Mouse (Mus musculus) intestine, embryonic 14.5 days (tissue): Measurements from ENCODE around the gene Wscd2. TPM values are rescaled to one million over a fixed set of nuclear protein-coding genes. Genes with fewer than 3 reads are reported as not detected.

Experiments
- ATAC-seq: fragments of 200-750 bp; cut with Nextera tagmentation; replicated peaks from 2 replicates; pipeline ENCODE4 v1.8.0; 2017; ENCODE audit warnings: low read depth, moderate number of reproducible peaks, moderate TSS enrichment, moderate library complexity; ENCODE audit not compliant: low FRiP score, low TSS enrichment
- DNase-seq: peaks from one replicate; pipeline ENCODE4 v3.0.0-alpha.2; 2018; ENCODE audit warnings: low spot score
- H3K27ac ChIP-seq: fragments of 300-500 bp; sonication (generic); 2 replicates; pipeline ENCODE4 v1.5.1; 2014; ENCODE audit warnings: low read depth, mild to moderate bottlenecking, control low read depth
- H3K27me3 ChIP-seq: fragments of 300-500 bp; sonication (generic); replicated peaks from 2 replicates; pipeline ENCODE4 v1.6.1; 2014; ENCODE audit warnings: low read length, control low read depth; ENCODE audit not compliant: control insufficient read depth, insufficient read depth
- H3K36me3 ChIP-seq: fragments of 300-500 bp; sonication (generic); 2 replicates; pipeline ENCODE4 v1.6.1; 2014; ENCODE audit warnings: low read length, control low read depth; ENCODE audit not compliant: control insufficient read depth, insufficient read depth
- H3K4me1 ChIP-seq: fragments of 300-500 bp; sonication (generic); replicated peaks from 2 replicates; pipeline ENCODE4 v1.6.1; 2014; ENCODE audit warnings: low read length, control low read depth, mixed read lengths; ENCODE audit not compliant: control insufficient read depth, insufficient read depth
- H3K4me2 ChIP-seq: fragments of 300-500 bp; sonication (generic); 2 replicates; pipeline ENCODE4 v1.6.1; 2014; ENCODE audit warnings: low read length
- H3K4me3 ChIP-seq: fragments of 300-500 bp; sonication (generic); 2 replicates; pipeline ENCODE4 v1.5.1; 2014; ENCODE audit warnings: low read depth, low read length, control low read depth, mixed read lengths
- H3K9ac ChIP-seq: fragments of 300-500 bp; sonication (generic); 2 replicates; pipeline ENCODE4 v1.6.1; 2014; ENCODE audit warnings: mild to moderate bottlenecking, low read length
- H3K9me3 ChIP-seq: fragments of 300-500 bp; sonication (generic); 2 replicates; pipeline ENCODE4 v1.6.1; 2016; ENCODE audit warnings: low read length, control low read depth; ENCODE audit not compliant: control insufficient read depth
- WGBS: fragments of 180-500 bp; shearing (Covaris S2); extraction: QIAGEN DNeasy Blood & Tissue Kit; methylation state at CpG from one replicate; pipeline ENCODE4 v1.1.7; 2014; 5-methylcytosine and 5-hydroxymethylcytosine counted together
- polyA plus RNA-seq: library from polyadenylated mRNA; unstranded; fragments of >200 nt; fragmentation: Nextera tagmentation; extraction: Ambion mirVana; gene quantifications from 2 replicates; pipeline ENCODE4 v1.2.1, GENCODE M21; 2014

Gene Wscd2
- 6.0 and 6.6 TPM in 2 replicates for polyA plus RNA-seq

DNA sequence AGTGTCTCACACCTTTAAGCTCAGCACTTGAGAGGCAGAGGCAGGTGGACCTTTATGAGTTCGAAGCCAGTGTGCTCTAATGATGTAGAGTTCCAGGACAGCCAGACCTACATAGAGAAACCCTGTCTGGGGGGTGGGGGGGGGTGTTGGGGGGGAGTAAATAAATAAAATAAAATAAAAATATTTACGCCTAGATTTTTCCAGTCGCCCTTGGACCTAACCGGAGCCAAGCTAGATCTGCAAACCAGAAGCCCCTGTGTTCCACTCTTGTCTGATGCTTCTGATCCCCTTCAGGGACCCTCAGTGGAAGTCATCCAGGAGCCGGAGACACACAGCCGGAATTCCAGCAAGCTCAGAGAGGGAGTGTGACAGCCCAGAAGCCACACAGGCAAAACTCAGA is at the start of gene Wscd2:
TSS of gene Wscd2 (plus strand) at position 301 of the 400 bp plus-strand sequence.
- no peak for ATAC-seq
- Histone ChIP-seq H3K4me2 (peak within 1 kb of the TSS; percentile 74), H3K36me3 (no peaks in the 10 kb centered on the region), H3K27me3 (peaks cover 20% of the 10 kb centered on the region), H3K9me3 (no peaks in the 10 kb centered on the region), H3K9ac (peak within 1 kb of the TSS; percentile 49), H3K4me3 (peak within 1 kb of the TSS; percentile 51), H3K4me1 (peaks cover 6% of the 10 kb centered on the region; the same call in 1 of the 2 replicates), H3K27ac (no peak within 1 kb of the TSS; the same call in 1 of the 2 replicates)
- WGBS, result 57% methylated on average over 6 of the region's 6 CpGs
- no peak for DNase-seq

- no peak for DNase-seq
- no peak overlapping the region for H3K4me3 ChIP-seq
- no peak overlapping the region for H3K27ac ChIP-seq
- ATAC-seq, result no peak
- H3K36me3 ChIP-seq, result no peaks in the 10 kb centered on the region
- 52% methylated on average over 3 of the region's 3 CpGs for WGBS
- H3K9me3 ChIP-seq, result no peaks in the 10 kb centered on the region
- no peaks in the 10 kb centered on the region for H3K4me1 ChIP-seq
- no peaks in the 10 kb centered on the region for H3K27me3 ChIP-seq
- no peak overlapping the region for H3K9ac ChIP-seq
- no peak overlapping the region for H3K4me2 ChIP-seq
Observed at GRCm38 (mm10) chr5:113442180-113442579, 48.0 kb upstream of the Wscd2 start.

GRCm38 (mm10) chr5:113448023-113448734 is 42.0 kb upstream of the Wscd2 start:
- H3K27ac ChIP-seq, result no peak overlapping the region
- no peak for ATAC-seq
- no peak for DNase-seq

DNA sequence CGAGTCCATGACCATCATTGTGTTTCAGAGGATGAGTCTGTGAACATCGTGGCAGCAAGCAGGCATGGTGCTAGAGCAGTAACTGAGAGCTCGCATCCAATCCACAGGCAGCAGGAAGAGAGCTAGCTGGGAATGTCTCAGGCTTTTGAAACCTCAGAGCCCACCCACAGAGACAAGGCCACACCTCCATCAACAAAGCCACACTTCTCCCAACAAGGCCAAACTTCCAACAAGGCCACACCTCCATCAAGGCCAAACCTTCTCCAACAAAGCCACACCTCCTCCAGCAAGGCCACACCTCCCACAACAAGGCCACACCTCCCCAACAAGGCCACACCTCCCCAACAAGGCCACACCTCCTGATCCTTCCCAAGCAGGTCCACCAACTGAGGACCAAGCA is 40.8 kb upstream of the Wscd2 start:
- Histone ChIP-seq H3K9me3 (0 out of 2 replicates have a peak, but pooled peaks cover 3% of the 10 kb centered on the region), H3K9ac (no peak overlapping the region), H3K36me3 (no peaks in the 10 kb centered on the region), H3K27me3 (no peaks in the 10 kb centered on the region), H3K27ac (no peak overlapping the region), H3K4me2 (no peak overlapping the region), H3K4me1 (no peaks in the 10 kb centered on the region), H3K4me3 (no peak overlapping the region)
- ATAC-seq (no peak), DNase-seq (no peak)
- WGBS, result 79% methylated on average over 3 of the region's 3 CpGs

More at GRCm38 (mm10) chr5:113448023-113448734, 42.0 kb upstream of the Wscd2 start:
- no peak overlapping the region for H3K9ac ChIP-seq
- H3K36me3 ChIP-seq, result no peaks in the 10 kb centered on the region
- no peak overlapping the region for H3K4me2 ChIP-seq
- no peaks in the 10 kb centered on the region for H3K4me1 ChIP-seq
- H3K27me3 ChIP-seq, result no peaks in the 10 kb centered on the region
- 32% methylated on average over 9 of the region's 9 CpGs for WGBS
- H3K4me3 ChIP-seq, result no peak overlapping the region
- H3K9me3 ChIP-seq, result 0 out of 2 replicates have a peak, but pooled peaks cover 3% of the 10 kb centered on the region

DNA sequence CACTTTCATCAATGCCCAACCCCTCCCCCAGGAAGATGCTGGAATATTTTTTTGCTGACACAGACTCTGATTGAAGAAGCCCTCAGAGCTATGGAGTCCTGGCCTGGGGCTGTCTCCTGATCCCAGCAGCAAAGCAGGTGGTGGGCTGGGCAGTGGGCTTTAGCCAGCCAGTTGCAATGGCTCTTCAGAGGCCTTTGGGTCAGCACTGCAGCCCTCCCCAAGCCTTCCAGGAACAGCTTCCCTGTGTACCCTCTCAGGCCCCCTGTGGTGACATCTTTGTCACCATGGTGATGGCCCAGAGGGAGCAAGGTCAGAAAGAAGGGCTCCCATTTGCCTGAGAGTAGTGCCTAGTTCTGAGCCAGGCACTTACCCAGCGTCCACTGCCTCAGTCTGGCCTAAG is 37.4 kb upstream of the Wscd2 start:
- no peak overlapping the region for H3K27ac ChIP-seq
- H3K27me3 ChIP-seq, result no peaks in the 10 kb centered on the region
- no peaks in the 10 kb centered on the region for H3K36me3 ChIP-seq
- no peak for DNase-seq
- 0 out of 2 replicates have a peak, but pooled peaks cover 3% of the 10 kb centered on the region for H3K9me3 ChIP-seq
- no peaks in the 10 kb centered on the region for H3K4me1 ChIP-seq
- no peak overlapping the region for H3K4me3 ChIP-seq
- WGBS, result 14% methylated on average over 1 of the region's 1 CpGs
- ATAC-seq, result no peak
- no peak overlapping the region for H3K9ac ChIP-seq
- no peak overlapping the region for H3K4me2 ChIP-seq

- no peak for ATAC-seq
- no peaks in the 10 kb centered on the region for H3K27me3 ChIP-seq
- 0 out of 2 replicates have a peak, but pooled peaks cover 3% of the 10 kb centered on the region for H3K9me3 ChIP-seq
- no peaks in the 10 kb centered on the region for H3K36me3 ChIP-seq
- H3K4me3 ChIP-seq, result no peak overlapping the region
- no peak overlapping the region for H3K27ac ChIP-seq
- no peak overlapping the region for H3K4me2 ChIP-seq
- H3K9ac ChIP-seq, result no peak overlapping the region
- WGBS, result 3% methylated on average over 4 of the region's 4 CpGs
- no peak for DNase-seq
- no peaks in the 10 kb centered on the region for H3K4me1 ChIP-seq
Observed at GRCm38 (mm10) chr5:113453356-113453755, 36.8 kb upstream of the Wscd2 start.

DNA sequence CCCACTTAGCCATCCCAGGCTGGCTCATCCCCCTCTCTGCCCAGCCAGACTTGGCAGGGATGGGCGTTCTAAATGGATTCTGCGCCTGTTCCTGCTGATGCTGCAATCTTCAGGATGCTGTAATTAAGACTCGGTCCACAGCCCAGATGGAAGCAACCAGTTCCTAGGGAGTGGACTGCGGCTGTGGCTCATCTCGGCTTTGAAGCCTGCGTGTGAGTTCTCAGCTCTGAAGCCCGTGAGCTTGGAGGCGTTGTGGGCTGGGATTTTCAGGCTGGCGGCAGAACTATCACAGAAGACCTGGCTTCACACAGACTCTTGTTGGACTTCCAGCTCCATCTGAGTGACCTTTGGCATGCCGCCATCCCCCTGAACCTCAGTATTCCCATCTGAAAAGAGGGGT is 34.1 kb upstream of the Wscd2 start:
- Histone ChIP-seq H3K9me3 (no peaks in the 10 kb centered on the region), H3K27me3 (no peaks in the 10 kb centered on the region), H3K36me3 (no peaks in the 10 kb centered on the region), H3K4me2 (no peak overlapping the region), H3K9ac (no peak overlapping the region), H3K27ac (no peak overlapping the region), H3K4me3 (no peak overlapping the region), H3K4me1 (no peaks in the 10 kb centered on the region)
- DNase-seq, result no peak
- ATAC-seq, result no peak
- 82% methylated on average over 10 of the region's 10 CpGs for WGBS

DNA sequence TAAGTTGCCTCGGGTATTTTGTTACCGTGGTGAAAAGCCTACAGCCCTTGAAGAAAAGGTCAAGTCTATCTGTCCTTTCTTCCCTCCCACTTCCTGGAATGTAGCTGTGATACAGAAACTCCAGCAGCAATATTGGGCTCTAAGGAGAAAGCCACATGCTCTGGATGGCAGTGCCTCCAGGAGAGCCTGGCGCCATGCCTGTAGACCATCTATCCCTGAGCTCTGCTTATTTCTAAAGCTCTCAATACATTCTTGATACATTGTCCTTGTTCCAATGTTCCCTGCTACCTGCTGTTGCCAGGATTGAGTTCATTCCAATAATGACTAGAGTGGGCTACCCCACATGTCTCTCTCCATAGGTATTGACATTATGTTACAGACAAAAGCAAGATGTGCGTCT is 33.4 kb upstream of the Wscd2 start:
- Histone ChIP-seq H3K4me3 (no peak overlapping the region), H3K27me3 (0 out of 2 replicates have a peak, but pooled peaks cover 5% of the 10 kb centered on the region), H3K27ac (no peak overlapping the region), H3K36me3 (no peaks in the 10 kb centered on the region), H3K4me2 (no peak overlapping the region), H3K9ac (no peak overlapping the region), H3K4me1 (no peaks in the 10 kb centered on the region), H3K9me3 (no peaks in the 10 kb centered on the region)
- ATAC-seq, result no peak
- DNase-seq, result no peak
- WGBS, result 90% methylated on average over 4 of the region's 4 CpGs

DNA sequence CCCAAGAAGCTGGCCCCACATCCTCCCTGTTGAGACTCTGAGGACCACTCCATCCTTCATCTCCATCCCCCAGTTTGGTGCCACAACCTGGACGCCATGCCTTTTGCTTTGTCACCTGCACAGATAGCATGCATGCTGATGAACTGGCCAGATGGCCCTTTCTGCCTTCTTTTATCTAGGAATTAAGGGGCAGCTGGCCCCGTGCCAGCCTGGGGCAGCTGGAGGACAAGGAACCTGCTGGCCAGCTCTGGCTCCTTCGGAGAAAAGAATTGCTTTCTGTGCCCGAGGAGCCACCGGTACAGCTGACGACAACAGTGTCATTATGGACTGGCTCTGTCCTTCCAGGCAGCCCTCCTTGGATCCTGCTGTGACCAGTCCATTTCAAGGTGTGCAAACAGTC is 32.9 kb upstream of the Wscd2 start:
- DNase-seq (no peak), ATAC-seq (no peak)
- WGBS, result 76% methylated on average over 6 of the region's 6 CpGs
- Histone ChIP-seq H3K36me3 (no peaks in the 10 kb centered on the region), H3K4me1 (no peaks in the 10 kb centered on the region), H3K9ac (no peak overlapping the region), H3K4me2 (no peak overlapping the region), H3K4me3 (no peak overlapping the region), H3K9me3 (no peaks in the 10 kb centered on the region), H3K27me3 (0 out of 2 replicates have a peak, but pooled peaks cover 8% of the 10 kb centered on the region), H3K27ac (no peak overlapping the region)
